17 mouse cellular contexts compared by ENCODE assay signal in the genomic region with DNA sequence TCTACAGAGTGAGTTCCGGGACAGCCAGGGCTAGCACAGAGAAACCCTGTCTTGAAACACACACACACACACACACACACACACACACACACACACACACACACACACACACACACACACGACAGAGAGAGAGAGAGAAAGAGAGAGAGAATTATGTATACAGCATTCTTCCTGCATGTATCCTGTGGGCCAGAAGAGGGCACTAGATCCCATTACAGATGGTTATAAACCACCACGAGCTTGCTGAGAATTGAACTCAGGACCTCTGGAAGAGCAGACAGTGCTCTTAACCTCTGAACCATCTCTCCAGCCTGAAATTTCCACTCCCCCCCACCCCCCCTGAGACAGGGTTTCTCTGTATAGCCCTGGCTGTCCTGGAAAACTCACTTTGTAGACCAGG. TPM values are rescaled to one million over a fixed set of nuclear protein-coding genes. Genes with fewer than 3 reads are reported as not detected.
DNase-seq lines count a peak whose midpoint lies in the region; ATAC-seq and TF ChIP-seq lines count a peak whose summit lies in the region.
"Not testable (repeated sequence)": the region's sequence is repeated elsewhere in the genome, so short reads cannot be mapped to it uniquely, and the experiment has no call there.
"Had no signal": no experiment of that assay in that cellular context is flagged by ENCODE, and none has a peak within 500 bp of the region (broad histone marks: within the 10 kb centered on the region; RNA-seq: fewer than 3 reads in every experiment).

No protein-coding gene starts in this region.

- H3K9ac ChIP-seq in CH12.LX (ENCODE audit: insufficient read depth, low read depth); heart, adult 2 months (ENCODE audit: low read depth, low read length); intestine, postnatal 0 days (ENCODE audit: low read depth, low read length); liver, adult 2 months (ENCODE audit: low read depth, low read length): not testable (repeated sequence)

- not testable (repeated sequence) for H3K4me1 ChIP-seq in CH12.LX (ENCODE audit: control insufficient read depth in 1 of 2, insufficient read depth in 2 of 2); heart, adult 2 months (ENCODE audit: control insufficient read depth, insufficient read depth, low read length); intestine, postnatal 0 days (replicated peaks; ENCODE audit: control insufficient read depth, insufficient read depth, low read length); liver, adult 2 months (ENCODE audit: control insufficient read depth, insufficient read depth, low read length)

- 79% methylated on average over 2 of the region's 3 CpGs for whole genome bisulfite sequencing in heart, adult 2 months
- WGBS in intestine, postnatal 0 days: 88% methylated on average over 2 of the region's 3 CpGs
- WGBS in liver, adult 2 months: 84% methylated on average over 2 of the region's 3 CpGs

- H3K27me3 ChIP-seq in CH12.LX (replicated peaks); heart, adult 2 months (ENCODE audit: control insufficient read depth, insufficient read depth, low read length); intestine, postnatal 0 days (replicated peaks; ENCODE audit: control insufficient read depth, insufficient read depth, low read length); liver, adult 2 months (ENCODE audit: control insufficient read depth, insufficient read depth, low read length): not testable (repeated sequence)

- TF ChIP-seq CTCF in CH12.LX (conservative IDR thresholded peaks at IDR 0.05 in 1 of 2, IDR thresholded peaks at IDR 0.05 in 1 of 2; ENCODE audit: low read depth in 2 of 2, low read length in 2 of 2): peak in 1 of 2 experiments; percentile 44; a peak in 2 of 4 replicates
- peak; percentile 41 for TF ChIP-seq CTCF in heart, adult 2 months (IDR thresholded peaks at IDR 0.05)
- peak; percentile 53 for TF ChIP-seq CTCF in intestine, postnatal 0 days (IDR thresholded peaks at IDR 0.05; ENCODE audit: low read depth)
- TF ChIP-seq CTCF in liver, adult 2 months (IDR thresholded peaks at IDR 0.05; ENCODE audit: low read depth, low read length): 0 out of 2 replicates have a peak, but pooled peaks have one; percentile 9

- not testable (repeated sequence) for TF ChIP-seq POLR2A in CH12.LX (IDR thresholded peaks at IDR 0.05; ENCODE audit: low read depth, low read length); heart, adult 2 months (IDR thresholded peaks at IDR 0.05; ENCODE audit: insufficient read depth, low read depth, low read length); liver, adult 2 months (IDR thresholded peaks at IDR 0.05; ENCODE audit: extremely low read depth, insufficient read depth, low read length)

- H3K4me2 ChIP-seq in CH12.LX (ENCODE audit: insufficient read depth, low read depth, poor library complexity, severe bottlenecking); intestine, postnatal 0 days (replicated peaks; ENCODE audit: low read depth): not testable (repeated sequence)

- not testable (repeated sequence) for H3K4me3 ChIP-seq in CH12.LX (replicated peaks in 1 of 3; ENCODE audit: low read depth in 2 of 3, low read length in 2 of 3, poor library complexity in 1 of 3); heart, adult 2 months; intestine, postnatal 0 days (ENCODE audit: low read depth, low read length); liver, adult 2 months (ENCODE audit: insufficient read depth, low read depth, low read length)

- dilution Hi-C loops in CH12.LX (cut with MboI; ENCODE audit: extremely low pct_ligation_motif_present, extremely low pct_unique_long_range_greater_than_20kb, low sequenced_read_pairs): not testable (repeated sequence)

- not testable (repeated sequence) for ATAC-seq in intestine, postnatal 0 days

- in situ Hi-C loops in CH12.LX (cut with MboI; ENCODE audit: low pct_ligation_motif_present, low pct_unique_long_range_greater_than_20kb, low sequenced_read_pairs): not testable (repeated sequence)

- not testable (repeated sequence) for H3K9me3 ChIP-seq in CH12.LX (replicated peaks; ENCODE audit: low read length); intestine, postnatal 0 days (ENCODE audit: control insufficient read depth)

- not testable (repeated sequence) for H3K79me2 ChIP-seq in CH12.LX (replicated peaks; ENCODE audit: control insufficient read depth, extremely low read depth, insufficient read depth, poor library complexity, severe bottlenecking); heart, adult 2 months (replicated peaks; ENCODE audit: control insufficient read depth, insufficient read depth, low read length); liver, adult 2 months (ENCODE audit: control insufficient read depth, insufficient read depth, low read length)

- not testable (repeated sequence) for H3K27ac ChIP-seq in CH12.LX (ENCODE audit: insufficient read depth, low read depth); heart, adult 2 months; intestine, postnatal 0 days (ENCODE audit: low read depth, low read length); liver, adult 2 months (replicated peaks; ENCODE audit: insufficient read depth, low read depth, low read length)

- TF ChIP-seq RAD21 in CH12.LX (IDR thresholded peaks at IDR 0.05; ENCODE audit: low read depth, low read length): peak; percentile 22

- not testable (repeated sequence) for TF ChIP-seq EP300 in CH12.LX (IDR thresholded peaks at IDR 0.05; ENCODE audit: low read length); heart, adult 2 months (IDR thresholded peaks at IDR 0.05; ENCODE audit: insufficient read depth, low read depth, low read length)

- DNase-seq in 416B (ENCODE audit: low read depth) (peak; percentile 45), ZHBTc4 (ENCODE audit: low read depth, low spot score) (peak; percentile 62)
- DNase-seq in CH12.LX (ENCODE audit: extremely low read depth); heart, adult 2 months; liver, adult 2 months (ENCODE audit: extremely low read depth, low read depth, low spot score): not testable (repeated sequence)
- peak; percentile 28 for DNase-seq in lung, postnatal 36 days
- DNase-seq in thymus, postnatal 14 days: peak; percentile 14

- H3K36me3 ChIP-seq in CH12.LX (replicated peaks in 1 of 2; ENCODE audit: control insufficient read depth in 1 of 2, insufficient read depth in 1 of 2, low read length in 1 of 2): peaks cover 28 to 35% of the 10 kb centered on the region in 2 experiments
- H3K36me3 ChIP-seq in heart, adult 2 months (ENCODE audit: control insufficient read depth, insufficient read depth, low read length): not testable (repeated sequence)
- H3K36me3 ChIP-seq in intestine, postnatal 0 days (ENCODE audit: control insufficient read depth, insufficient read depth): peaks cover 29% of the 10 kb centered on the region
- peaks cover 24% of the 10 kb centered on the region for H3K36me3 ChIP-seq in liver, adult 2 months (ENCODE audit: control insufficient read depth, insufficient read depth, low read length)

- intact Hi-C loops in heart, adult 2 months (cut with DNase I): not testable (repeated sequence)

RNA-seq across cellular contexts. Expression of a gene that starts 27.0 kb away (rescaled TPM):
- total RNA-seq in CH12.LX (2012; rRNA removed) (44.5 and 45.0 TPM in 2 replicates), CH12.LX (2014; rRNA removed) (10.3 and 14.8 TPM in 2 replicates)
- polyA plus RNA-seq in CH12.LX (2012; ENCODE audit: insufficient read length, low read depth): 137 and 162 TPM in 2 replicates
- total RNA-seq in heart, adult 2 months (2021): 10 to 100 TPM; 25.3 to 30.4 TPM
- 15.6 and 20.2 TPM in 2 replicates for polyA plus RNA-seq in heart, adult 2 months (2012; rRNA removed)
- polyA plus RNA-seq in intestine, postnatal 0 days (2015; fragmentation: Nextera tagmentation; extraction: Ambion mirVana): 13.3 and 14.0 TPM in 2 replicates
- 10.0 and 12.6 TPM in 2 replicates for total RNA-seq in liver, adult 2 months (2014; rRNA removed)
- polyA plus RNA-seq in liver, adult 2 months (2012; rRNA removed): 9.9 and 10.6 TPM in 2 replicates

RNA-seq across cellular contexts. Expression of a gene that starts 30.4 kb away (rescaled TPM):
- total RNA-seq in CH12.LX (2012; rRNA removed): not detected in 2 replicates
- not detected in 2 replicates for total RNA-seq in CH12.LX (2014; rRNA removed)
- not detected in 2 replicates for polyA plus RNA-seq in CH12.LX (2012; ENCODE audit: insufficient read length, low read depth)
- not detected for total RNA-seq in heart, adult 2 months (2021)
- 0.35 TPM in 1 of 2 replicates, not detected in the other for polyA plus RNA-seq in heart, adult 2 months (2012; rRNA removed)
- 0.09 and 0.12 TPM in 2 replicates for polyA plus RNA-seq in intestine, postnatal 0 days (2015; fragmentation: Nextera tagmentation; extraction: Ambion mirVana)
- total RNA-seq in liver, adult 2 months (2014; rRNA removed): not detected in 2 replicates
- polyA plus RNA-seq in liver, adult 2 months (2012; rRNA removed): not detected in 2 replicates
- total RNA-seq: adrenal gland, adult 8-10 months; adrenal gland, postnatal 4 days; gastrocnemius, postnatal 25 days; hematopoietic stem cell, adult 5-6 weeks; left cerebral cortex, postnatal 14 days had no signal
- polyA plus RNA-seq: intestine, embryonic 14.5 days; large intestine, adult 2 months; midbrain, embryonic 10.5 days; neural tube, embryonic 15.5 days had no signal

RNA-seq across cellular contexts. Expression of a gene that starts 34.3 kb away (rescaled TPM):
- total RNA-seq in CH12.LX (2012; rRNA removed) (3.4 TPM in 2 replicates), CH12.LX (2014; rRNA removed) (0.75 and 0.77 TPM in 2 replicates)
- polyA plus RNA-seq in CH12.LX (2012; ENCODE audit: insufficient read length, low read depth): 2.3 and 3.0 TPM in 2 replicates
- 10 to 100 TPM; 42.9 to 47.9 TPM for total RNA-seq in heart, adult 2 months (2021)
- 19.8 and 25.4 TPM in 2 replicates for polyA plus RNA-seq in heart, adult 2 months (2012; rRNA removed)
- polyA plus RNA-seq in intestine, postnatal 0 days (2015; fragmentation: Nextera tagmentation; extraction: Ambion mirVana): 2.1 and 2.4 TPM in 2 replicates
- total RNA-seq in liver, adult 2 months (2014; rRNA removed): 2.6 and 4.4 TPM in 2 replicates
- polyA plus RNA-seq in liver, adult 2 months (2012; rRNA removed): 8.2 and 9.7 TPM in 2 replicates

RNA-seq across cellular contexts. Expression of a gene that starts 35.5 kb away (rescaled TPM):
- total RNA-seq in CH12.LX (2012; rRNA removed) (0.08 TPM in 2 replicates), CH12.LX (2014; rRNA removed) (not detected in 2 replicates)
- polyA plus RNA-seq in CH12.LX (2012; ENCODE audit: insufficient read length, low read depth): 0.25 TPM in 1 of 2 replicates, not detected in the other
- 1 to 10 TPM; 2.8 to 3.2 TPM for total RNA-seq in heart, adult 2 months (2021)
- polyA plus RNA-seq in heart, adult 2 months (2012; rRNA removed): 3.7 and 4.7 TPM in 2 replicates
- polyA plus RNA-seq in intestine, postnatal 0 days (2015; fragmentation: Nextera tagmentation; extraction: Ambion mirVana): 4.1 and 4.8 TPM in 2 replicates
- total RNA-seq in liver, adult 2 months (2014; rRNA removed): 2.5 and 3.4 TPM in 2 replicates
- 2.6 and 3.6 TPM in 2 replicates for polyA plus RNA-seq in liver, adult 2 months (2012; rRNA removed)

RNA-seq across cellular contexts. Expression of a gene that starts 35.8 kb away (rescaled TPM):
- not detected in 2 replicates for total RNA-seq in CH12.LX (2012; rRNA removed)
- not detected in 2 replicates for total RNA-seq in CH12.LX (2014; rRNA removed)
- 0.26 TPM in 1 of 2 replicates, not detected in the other for polyA plus RNA-seq in CH12.LX (2012; ENCODE audit: insufficient read length, low read depth)
- 10 to 100 TPM; 18.4 to 21.9 TPM for total RNA-seq in heart, adult 2 months (2021)
- 29.2 and 32.0 TPM in 2 replicates for polyA plus RNA-seq in heart, adult 2 months (2012; rRNA removed)
- polyA plus RNA-seq in intestine, postnatal 0 days (2015; fragmentation: Nextera tagmentation; extraction: Ambion mirVana): 6.6 and 7.2 TPM in 2 replicates
- total RNA-seq in liver, adult 2 months (2014; rRNA removed): 2.6 and 3.0 TPM in 2 replicates
- polyA plus RNA-seq in liver, adult 2 months (2012; rRNA removed): 9.5 and 18.0 TPM in 2 replicates
